Mouse (Mus musculus) hindbrain, postnatal 0 days (tissue): ENCODE data around the gene Rapgef5. TPM values are rescaled to one million over a fixed set of nuclear protein-coding genes. Genes with fewer than 3 reads are reported as not detected.
A peak's percentile ranks its signal among the peaks of the same experiment; 100 is the strongest.

Experiments used
- ATAC-seq: fragments of 200-750 bp; cut with Nextera tagmentation; 2 replicates; pipeline ENCODE4 v1.8.0; 2017; ENCODE audit warnings: mild to moderate bottlenecking, moderate TSS enrichment, moderate library complexity
- DNase-seq: peaks from one replicate; pipeline ENCODE4 v3.0.0-alpha.2; 2015; ENCODE audit warnings: low spot score
- H3K27ac ChIP-seq: fragments of 300-500 bp; sonication (generic); 2 replicates; pipeline ENCODE4 v1.5.1; 2014; ENCODE audit warnings: mild to moderate bottlenecking
- H3K27me3 ChIP-seq: fragments of 300-500 bp; sonication (generic); 2 replicates; pipeline ENCODE4 v1.6.1; 2014; ENCODE audit warnings: low read length, mixed read lengths; ENCODE audit not compliant: insufficient read depth
- H3K36me3 ChIP-seq: fragments of 300-500 bp; sonication (generic); 2 replicates; pipeline ENCODE4 v1.6.1; 2014; ENCODE audit warnings: low read length, mixed read lengths; ENCODE audit not compliant: insufficient read depth
- H3K4me1 ChIP-seq: fragments of 300-500 bp; sonication (generic); 2 replicates; pipeline ENCODE4 v1.6.1; 2014; ENCODE audit warnings: antibody characterized with exemption, low read length, mixed read lengths; ENCODE audit not compliant: insufficient read depth
- H3K4me2 ChIP-seq: fragments of 300-500 bp; sonication (generic); 2 replicates; pipeline ENCODE4 v1.6.1; 2014; ENCODE audit warnings: low read depth, mild to moderate bottlenecking, low read length, moderate library complexity, mixed read lengths
- H3K4me3 ChIP-seq: fragments of 300-500 bp; sonication (generic); 2 replicates; pipeline ENCODE4 v1.5.1; 2014; ENCODE audit warnings: low read length
- H3K9ac ChIP-seq: fragments of 300-500 bp; sonication (generic); replicated peaks from 2 replicates; pipeline ENCODE4 v1.6.1; 2014; ENCODE audit warnings: mild to moderate bottlenecking, low read length, moderate library complexity, mixed read lengths
- H3K9me3 ChIP-seq: fragments of 300-500 bp; sonication (generic); 2 replicates; pipeline ENCODE4 v1.6.1; 2016; ENCODE audit warnings: low read length, mixed read lengths
- CTCF ChIP-seq: IDR thresholded peaks from 2 replicates; pipeline ENCODE4 v1.5.1; 2016; ENCODE audit warnings: antibody characterized with exemption, control low read depth, low read depth
- WGBS: fragments of 180-500 bp; shearing (Covaris S2); extraction: QIAGEN DNeasy Blood & Tissue Kit; methylation state at CpG from one replicate; pipeline ENCODE4 v1.1.7; 2014; 5-methylcytosine and 5-hydroxymethylcytosine counted together
- polyA plus RNA-seq: library from polyadenylated mRNA; unstranded; fragments of >200 nt; fragmentation: Nextera tagmentation; extraction: Ambion mirVana; gene quantifications from 2 replicates; pipeline ENCODE4 v1.2.1, GENCODE M21; 2015
- total RNA-seq: library from RNA; depleted of rRNA; stranded (reverse); fragments of >200 nt; gene quantifications from 2 replicates; pipeline ENCODE4 v1.2.3, GENCODE M21; 2014

Gene Rapgef5
- total and polyA plus RNA-seq, 2 experiments from 2014 or later = 25.5 to 38.4 TPM

GRCm38 (mm10) chr12:117736130-117736529 lies 219.9 kb downstream of the Rapgef5 start:
- TF ChIP-seq CTCF = no peak

GRCm38 (mm10) chr12:117736928-117737327 lies 220.6 kb downstream of the Rapgef5 start:
- no peaks in the 10 kb centered on the region for H3K4me1 ChIP-seq
- DNase-seq (peak; percentile 33), ATAC-seq (no peak; the same call in 1 of the 2 replicates)
- no peaks in the 10 kb centered on the region for H3K9me3 ChIP-seq
- WGBS = 25% methylated on average over 2 of the region's 2 CpGs
- no peak overlapping the region for H3K4me3 ChIP-seq
- no peak for TF ChIP-seq CTCF
- H3K9ac ChIP-seq = no peak overlapping the region
- H3K36me3 ChIP-seq = no peaks in the 10 kb centered on the region
- no peaks in the 10 kb centered on the region for H3K27me3 ChIP-seq
- no peak overlapping the region for H3K4me2 ChIP-seq
- H3K27ac ChIP-seq = no peak overlapping the region

More at GRCm38 (mm10) chr12:117736130-117736529, 219.9 kb downstream of the Rapgef5 start:
- Histone ChIP-seq H3K27me3 (no peaks in the 10 kb centered on the region), H3K36me3 (no peaks in the 10 kb centered on the region), H3K4me3 (no peak overlapping the region), H3K9ac (no peak overlapping the region), H3K9me3 (no peaks in the 10 kb centered on the region), H3K27ac (no peak overlapping the region), H3K4me2 (no peak overlapping the region), H3K4me1 (no peaks in the 10 kb centered on the region)
- DNase-seq (no peak), ATAC-seq (no peak)
- 83% methylated on average over 3 of the region's 3 CpGs for WGBS

GRCm38 (mm10) chr12:117737332-117738031 lies 221.2 kb downstream of the Rapgef5 start:
- Histone ChIP-seq H3K27me3 (no peaks in the 10 kb centered on the region), H3K4me1 (no peaks in the 10 kb centered on the region), H3K4me3 (no peak overlapping the region), H3K4me2 (no peak overlapping the region), H3K27ac (no peak overlapping the region), H3K36me3 (no peaks in the 10 kb centered on the region), H3K9me3 (no peaks in the 10 kb centered on the region), H3K9ac (no peak overlapping the region)
- no peak for TF ChIP-seq CTCF
- ATAC-seq (no peak), DNase-seq (no peak)
- 63% methylated on average over 11 of the region's 11 CpGs for WGBS

- Histone ChIP-seq H3K27ac (no peak overlapping the region), H3K4me3 (no peak overlapping the region), H3K9ac (no peak overlapping the region), H3K27me3 (no peaks in the 10 kb centered on the region), H3K9me3 (no peaks in the 10 kb centered on the region), H3K4me2 (no peak overlapping the region), H3K36me3 (no peaks in the 10 kb centered on the region; the same call in 1 of the 2 replicates), H3K4me1 (no peaks in the 10 kb centered on the region)
- no peak for TF ChIP-seq CTCF
- no peak for DNase-seq
- WGBS = 65% methylated on average over 1 of the region's 1 CpGs
- ATAC-seq = no peak
Observed at GRCm38 (mm10) chr12:117742487-117742886, 226.2 kb downstream of the Rapgef5 start.

GRCm38 (mm10) chr12:117744580-117745483 lies 228.6 kb downstream of the Rapgef5 start:
- TF ChIP-seq CTCF = no peak
- Histone ChIP-seq H3K4me1 (no peaks in the 10 kb centered on the region), H3K4me3 (no peak overlapping the region), H3K9ac (no peak overlapping the region), H3K27me3 (no peaks in the 10 kb centered on the region), H3K4me2 (no peak overlapping the region), H3K36me3 (peaks cover 8% of the 10 kb centered on the region; the same call in 1 of the 2 replicates), H3K27ac (no peak overlapping the region), H3K9me3 (no peaks in the 10 kb centered on the region)
- no peak for ATAC-seq
- WGBS = 25% methylated on average over 8 of the region's 8 CpGs
- DNase-seq = no peak

- 87% methylated on average over 7 of the region's 7 CpGs for WGBS
- H3K4me1 ChIP-seq = peaks cover 7% of the 10 kb centered on the region; the same call in 1 of the 2 replicates
- H3K27me3 ChIP-seq = no peaks in the 10 kb centered on the region
- TF ChIP-seq CTCF = no peak
- H3K9ac ChIP-seq = no peak overlapping the region
- H3K4me2 ChIP-seq = no peak overlapping the region
- DNase-seq (no peak), ATAC-seq (no peak)
- H3K36me3 ChIP-seq = peaks cover 13% of the 10 kb centered on the region; the same call in 1 of the 2 replicates
- H3K9me3 ChIP-seq = no peaks in the 10 kb centered on the region
- H3K4me3 ChIP-seq = no peak overlapping the region
- H3K27ac ChIP-seq = no peak overlapping the region
Observed at GRCm38 (mm10) chr12:117746611-117747010, 230.3 kb downstream of the Rapgef5 start.
